Mouse (Mus musculus): ENCODE data around the gene Frzb. TPM values are rescaled to one million over a fixed set of nuclear protein-coding genes. Genes with fewer than 3 reads are reported as not detected.

Gene Frzb
- polyA plus RNA-seq, 1 experiment from 2014 or later: 35.7 TPM

- ATAC-seq (ENCODE audit: low FRiP score): no peak
- no peak for DNase-seq (ENCODE audit: low spot score)
- Histone ChIP-seq H3K9ac (ENCODE audit: low read depth, low read length) (no peak overlapping the region), H3K27ac (ENCODE audit: low read depth, low read length) (no peak overlapping the region), H3K27me3 (ENCODE audit: control insufficient read depth, insufficient read depth, low read length) (no peaks in the 10 kb centered on the region), H3K4me3 (ENCODE audit: low read depth, low read length) (no peak overlapping the region), H3K4me1 (replicated peaks; ENCODE audit: control insufficient read depth, insufficient read depth, low read length) (no peaks in the 10 kb centered on the region), H3K4me2 (replicated peaks; ENCODE audit: low read depth, low read length) (no peak overlapping the region), H3K9me3 (ENCODE audit: control insufficient read depth, low read length) (no peaks in the 10 kb centered on the region), H3K36me3 (ENCODE audit: control insufficient read depth, insufficient read depth, low read length) (no peaks in the 10 kb centered on the region)
- WGBS: 75% methylated on average over 18 of the region's 18 CpGs
Measured at GRCm38 (mm10) chr2:80413124-80413523, 34.3 kb downstream of the Frzb start.

- WGBS: 58% methylated on average over 12 of the region's 12 CpGs
- ATAC-seq (ENCODE audit: low FRiP score) (0 out of 2 replicates have a peak, but pooled peaks have one; percentile 53), DNase-seq (ENCODE audit: low spot score) (peak; percentile 49)
- Histone ChIP-seq H3K4me3 (ENCODE audit: low read depth, low read length) (no peak overlapping the region), H3K9ac (ENCODE audit: low read depth, low read length) (no peak overlapping the region), H3K27me3 (ENCODE audit: control insufficient read depth, insufficient read depth, low read length) (no peaks in the 10 kb centered on the region), H3K4me1 (replicated peaks; ENCODE audit: control insufficient read depth, insufficient read depth, low read length) (no peaks in the 10 kb centered on the region), H3K27ac (ENCODE audit: low read depth, low read length) (no peak overlapping the region), H3K36me3 (ENCODE audit: control insufficient read depth, insufficient read depth, low read length) (no peaks in the 10 kb centered on the region), H3K9me3 (ENCODE audit: control insufficient read depth, low read length) (no peaks in the 10 kb centered on the region), H3K4me2 (replicated peaks; ENCODE audit: low read depth, low read length) (no peak overlapping the region)
Measured at GRCm38 (mm10) chr2:80409893-80410574, 37.4 kb downstream of the Frzb start.

- Histone ChIP-seq H3K27me3 (ENCODE audit: control insufficient read depth, insufficient read depth, low read length) (no peaks in the 10 kb centered on the region), H3K9ac (ENCODE audit: low read depth, low read length) (no peak overlapping the region), H3K4me2 (replicated peaks; ENCODE audit: low read depth, low read length) (no peak overlapping the region), H3K4me1 (replicated peaks; ENCODE audit: control insufficient read depth, insufficient read depth, low read length) (no peaks in the 10 kb centered on the region), H3K4me3 (ENCODE audit: low read depth, low read length) (no peak overlapping the region), H3K27ac (ENCODE audit: low read depth, low read length) (no peak overlapping the region), H3K9me3 (ENCODE audit: control insufficient read depth, low read length) (no peaks in the 10 kb centered on the region), H3K36me3 (ENCODE audit: control insufficient read depth, insufficient read depth, low read length) (no peaks in the 10 kb centered on the region)
- DNase-seq (ENCODE audit: low spot score) (no peak), ATAC-seq (ENCODE audit: low FRiP score) (no peak)
- WGBS: 35% methylated on average over 5 of the region's 5 CpGs
Measured at GRCm38 (mm10) chr2:80404770-80405169, 42.7 kb downstream of the Frzb start.

GRCm38 (mm10) chr2:80398595-80399099 is 48.8 kb downstream of the Frzb start:
- H3K27ac ChIP-seq (ENCODE audit: low read depth, low read length): no peak overlapping the region

GRCm38 (mm10) chr2:80396864-80397263 is 50.6 kb downstream of the Frzb start:
- Histone ChIP-seq H3K27ac (ENCODE audit: low read depth, low read length) (no peak overlapping the region), H3K4me1 (replicated peaks; ENCODE audit: control insufficient read depth, insufficient read depth, low read length) (no peaks in the 10 kb centered on the region; the same call in 1 of the 2 replicates), H3K9me3 (ENCODE audit: control insufficient read depth, low read length) (no peaks in the 10 kb centered on the region), H3K4me2 (replicated peaks; ENCODE audit: low read depth, low read length) (no peak overlapping the region), H3K27me3 (ENCODE audit: control insufficient read depth, insufficient read depth, low read length) (no peaks in the 10 kb centered on the region), H3K9ac (ENCODE audit: low read depth, low read length) (no peak overlapping the region), H3K36me3 (ENCODE audit: control insufficient read depth, insufficient read depth, low read length) (no peaks in the 10 kb centered on the region), H3K4me3 (ENCODE audit: low read depth, low read length) (no peak overlapping the region)
- DNase-seq (ENCODE audit: low spot score) (no peak), ATAC-seq (ENCODE audit: low FRiP score) (no peak)
- WGBS: 53% methylated on average over 3 of the region's 3 CpGs

More at GRCm38 (mm10) chr2:80398595-80399099, 48.8 kb downstream of the Frzb start:
- Histone ChIP-seq H3K4me1 (replicated peaks; ENCODE audit: control insufficient read depth, insufficient read depth, low read length) (no peaks in the 10 kb centered on the region; the same call in 1 of the 2 replicates), H3K4me2 (replicated peaks; ENCODE audit: low read depth, low read length) (no peak overlapping the region), H3K4me3 (ENCODE audit: low read depth, low read length) (no peak overlapping the region), H3K9me3 (ENCODE audit: control insufficient read depth, low read length) (no peaks in the 10 kb centered on the region), H3K36me3 (ENCODE audit: control insufficient read depth, insufficient read depth, low read length) (no peaks in the 10 kb centered on the region), H3K9ac (ENCODE audit: low read depth, low read length) (no peak overlapping the region), H3K27me3 (ENCODE audit: control insufficient read depth, insufficient read depth, low read length) (no peaks in the 10 kb centered on the region)
- 7% methylated on average over 3 of the region's 3 CpGs for WGBS
- DNase-seq (ENCODE audit: low spot score) (peak; percentile 46), ATAC-seq (ENCODE audit: low FRiP score) (peak; percentile 89)

- Histone ChIP-seq H3K36me3 (ENCODE audit: control insufficient read depth, insufficient read depth, low read length) (no peaks in the 10 kb centered on the region), H3K9ac (ENCODE audit: low read depth, low read length) (no peak overlapping the region)
- WGBS: 79% methylated on average over 7 of the region's 7 CpGs
Measured at GRCm38 (mm10) chr2:80396057-80396456, 51.4 kb downstream of the Frzb start.

GRCm38 (mm10) chr2:80388341-80388740 is 59.1 kb downstream of the Frzb start:
- Histone ChIP-seq H3K27ac (ENCODE audit: low read depth, low read length) (no peak overlapping the region), H3K27me3 (ENCODE audit: control insufficient read depth, insufficient read depth, low read length) (no peaks in the 10 kb centered on the region), H3K4me3 (ENCODE audit: low read depth, low read length) (no peak overlapping the region), H3K4me1 (replicated peaks; ENCODE audit: control insufficient read depth, insufficient read depth, low read length) (no peaks in the 10 kb centered on the region), H3K9ac (ENCODE audit: low read depth, low read length) (no peak overlapping the region), H3K36me3 (ENCODE audit: control insufficient read depth, insufficient read depth, low read length) (no peaks in the 10 kb centered on the region), H3K9me3 (ENCODE audit: control insufficient read depth, low read length) (no peaks in the 10 kb centered on the region), H3K4me2 (replicated peaks; ENCODE audit: low read depth, low read length) (no peak overlapping the region)
- no peak for DNase-seq (ENCODE audit: low spot score)
- ATAC-seq (ENCODE audit: low FRiP score): no peak
- WGBS: 88% methylated on average over 3 of the region's 3 CpGs

More at GRCm38 (mm10) chr2:80396057-80396456, 51.4 kb downstream of the Frzb start:
- H3K9me3 ChIP-seq (ENCODE audit: control insufficient read depth, low read length): no peaks in the 10 kb centered on the region
- DNase-seq (ENCODE audit: low spot score) (no peak), ATAC-seq (ENCODE audit: low FRiP score) (no peak)
- H3K4me3 ChIP-seq (ENCODE audit: low read depth, low read length): no peak overlapping the region
- H3K4me2 ChIP-seq (replicated peaks; ENCODE audit: low read depth, low read length): no peak overlapping the region
- H3K4me1 ChIP-seq (replicated peaks; ENCODE audit: control insufficient read depth, insufficient read depth, low read length): no peaks in the 10 kb centered on the region; the same call in 1 of the 2 replicates
- no peak overlapping the region for H3K27ac ChIP-seq (ENCODE audit: low read depth, low read length)
- no peaks in the 10 kb centered on the region for H3K27me3 ChIP-seq (ENCODE audit: control insufficient read depth, insufficient read depth, low read length)

- no peaks in the 10 kb centered on the region for H3K27me3 ChIP-seq (ENCODE audit: control insufficient read depth, insufficient read depth, low read length)
- WGBS: 74% methylated on average over 9 of the region's 9 CpGs
- H3K9ac ChIP-seq (ENCODE audit: low read depth, low read length): no peak overlapping the region
- H3K4me3 ChIP-seq (ENCODE audit: low read depth, low read length): no peak overlapping the region
- no peaks in the 10 kb centered on the region for H3K4me1 ChIP-seq (replicated peaks; ENCODE audit: control insufficient read depth, insufficient read depth, low read length)
- no peaks in the 10 kb centered on the region for H3K9me3 ChIP-seq (ENCODE audit: control insufficient read depth, low read length)
- H3K4me2 ChIP-seq (replicated peaks; ENCODE audit: low read depth, low read length): no peak overlapping the region
- H3K27ac ChIP-seq (ENCODE audit: low read depth, low read length): no peak overlapping the region
- H3K36me3 ChIP-seq (ENCODE audit: control insufficient read depth, insufficient read depth, low read length): no peaks in the 10 kb centered on the region
- DNase-seq (ENCODE audit: low spot score) (no peak), ATAC-seq (ENCODE audit: low FRiP score) (no peak)
Measured at GRCm38 (mm10) chr2:80387668-80388067, 59.8 kb downstream of the Frzb start.

- Histone ChIP-seq H3K9me3 (ENCODE audit: control insufficient read depth, low read length) (no peaks in the 10 kb centered on the region), H3K4me3 (ENCODE audit: low read depth, low read length) (no peak overlapping the region), H3K36me3 (ENCODE audit: control insufficient read depth, insufficient read depth, low read length) (no peaks in the 10 kb centered on the region), H3K4me1 (replicated peaks; ENCODE audit: control insufficient read depth, insufficient read depth, low read length) (no peaks in the 10 kb centered on the region), H3K27ac (ENCODE audit: low read depth, low read length) (no peak overlapping the region), H3K9ac (ENCODE audit: low read depth, low read length) (no peak overlapping the region), H3K27me3 (ENCODE audit: control insufficient read depth, insufficient read depth, low read length) (no peaks in the 10 kb centered on the region), H3K4me2 (replicated peaks; ENCODE audit: low read depth, low read length) (no peak overlapping the region)
- DNase-seq (ENCODE audit: low spot score): no peak
- WGBS: 94% methylated on average over 2 of the region's 2 CpGs
- no peak for ATAC-seq (ENCODE audit: low FRiP score)
Measured at GRCm38 (mm10) chr2:80386255-80386654, 61.2 kb downstream of the Frzb start.
